Mouse (Mus musculus) CD4-positive, CD25-positive, alpha-beta regulatory T cell, adult 9 weeks (primary cell): ENCODE measurements around the gene Icmt. TPM values are rescaled to one million over a fixed set of nuclear protein-coding genes. Genes with fewer than 3 reads are reported as not detected.

ENCODE experiments used
- polyA plus RNA-seq: library from polyadenylated mRNA; unstranded; fragments of 100-300 nt; shearing (Covaris generic); gene quantifications from one replicate; pipeline ENCODE4 v1.2.1, GENCODE M21; 2017

Gene Icmt
- polyA plus RNA-seq = 3.9 TPM

DNA sequence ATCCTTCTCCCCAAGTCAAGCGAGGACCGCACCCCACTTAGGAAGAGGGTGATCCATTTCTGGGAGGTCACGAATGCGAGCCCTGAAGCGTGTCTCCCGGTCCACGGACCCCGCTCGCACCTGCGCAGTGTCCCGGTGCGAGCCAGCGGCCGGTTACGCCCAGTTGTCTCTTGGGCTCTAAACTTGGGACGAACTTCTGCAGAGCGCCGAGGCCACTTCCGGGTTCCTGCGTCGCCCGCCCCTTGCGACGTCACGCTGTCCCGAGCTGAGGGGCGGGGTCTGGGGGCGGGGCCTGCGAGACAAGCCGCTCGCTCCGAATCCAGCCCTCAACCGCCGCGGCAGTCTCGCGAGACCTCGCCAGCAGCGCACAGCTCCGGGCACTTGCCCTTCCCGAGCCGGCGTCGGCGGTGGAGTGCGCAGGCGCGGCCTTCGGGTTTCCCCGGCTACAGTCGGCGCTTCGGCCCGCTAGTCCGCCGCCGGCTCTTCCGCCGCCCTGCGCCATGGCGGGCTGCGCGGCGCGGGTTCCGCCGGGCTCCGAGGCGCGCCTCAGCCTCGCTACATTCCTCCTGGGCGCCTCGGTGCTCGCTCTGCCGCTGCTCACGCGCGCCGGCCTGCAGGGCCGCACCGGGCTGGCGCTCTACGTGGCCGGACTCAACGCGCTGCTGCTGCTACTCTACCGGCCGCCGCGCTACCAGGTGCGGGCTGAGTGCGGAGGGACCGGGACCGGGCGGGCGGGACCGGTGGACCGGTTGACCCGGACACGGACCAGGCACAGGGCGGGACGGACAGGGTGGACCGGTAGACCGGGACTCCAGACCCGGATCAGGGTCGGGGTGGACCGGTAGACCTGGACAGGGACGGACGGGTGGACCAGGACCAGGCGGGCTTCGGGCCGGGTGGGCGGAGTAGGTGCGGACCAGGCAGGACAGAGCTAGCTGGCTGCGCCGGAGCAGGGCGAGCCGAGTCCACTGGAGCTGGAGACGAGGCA, at the start of gene Icmt:
Gene Icmt, plus strand, starts transcription at position 354 of the 988 bp plus-strand sequence.

DNA sequence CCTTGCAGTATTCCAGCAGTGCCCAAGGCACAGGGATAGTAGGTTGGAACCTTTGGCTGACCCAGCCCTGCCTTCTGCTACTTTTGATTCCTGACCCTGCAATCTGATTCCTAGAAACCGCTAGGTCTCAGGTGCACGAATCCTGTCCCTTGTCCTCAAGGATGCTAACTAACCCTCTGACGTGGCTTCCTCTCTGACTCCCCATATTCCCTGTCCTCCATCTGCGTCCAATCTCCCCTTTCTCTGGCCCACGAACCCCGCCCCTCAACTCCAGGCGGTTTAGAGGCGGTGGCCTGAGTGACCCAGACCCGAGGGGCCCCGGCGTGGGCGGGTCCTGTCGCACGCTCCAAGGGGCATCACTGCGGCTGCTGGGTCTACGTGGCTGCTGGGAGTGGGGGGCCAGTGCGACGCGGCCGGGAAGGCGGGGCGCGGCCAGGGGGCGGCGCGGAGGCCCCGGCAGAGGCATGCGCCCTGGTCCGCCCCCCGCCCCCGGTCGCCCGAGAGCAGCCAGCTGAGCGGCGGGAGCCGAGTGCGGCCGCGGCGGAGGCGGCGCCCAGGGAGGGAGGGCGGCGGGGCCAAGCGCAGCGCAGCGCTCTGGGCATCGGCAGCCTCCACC, 23.3 kb upstream of the Icmt start, which contains the start of gene Gpr153:
Gene Gpr153, plus strand, starts transcription at position 612 of the 616 bp plus-strand sequence.

DNA sequence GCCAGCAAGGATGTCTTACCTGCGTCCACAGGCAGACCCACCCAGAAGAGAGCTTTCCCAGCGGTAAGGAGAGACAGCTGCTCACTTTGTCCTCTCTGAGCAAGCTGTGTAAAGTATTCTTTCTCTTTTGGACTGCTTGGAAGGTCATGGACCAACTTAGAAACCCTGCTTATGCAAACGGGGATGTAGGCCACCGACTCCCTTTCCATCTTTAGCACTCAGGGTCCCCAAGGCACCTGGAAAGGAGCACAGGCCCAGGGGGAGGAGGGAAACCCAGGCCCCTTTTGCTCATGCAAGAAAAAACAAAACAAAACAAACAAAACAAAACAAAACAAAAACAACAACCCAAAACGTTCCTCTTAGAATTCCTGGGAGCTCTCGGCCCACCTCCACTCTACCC, 5.5 kb upstream of the Icmt start, which contains the start of gene Hes3:
Gene Hes3, minus strand, starts transcription at position 101 of the 400 bp plus-strand sequence.

DNA sequence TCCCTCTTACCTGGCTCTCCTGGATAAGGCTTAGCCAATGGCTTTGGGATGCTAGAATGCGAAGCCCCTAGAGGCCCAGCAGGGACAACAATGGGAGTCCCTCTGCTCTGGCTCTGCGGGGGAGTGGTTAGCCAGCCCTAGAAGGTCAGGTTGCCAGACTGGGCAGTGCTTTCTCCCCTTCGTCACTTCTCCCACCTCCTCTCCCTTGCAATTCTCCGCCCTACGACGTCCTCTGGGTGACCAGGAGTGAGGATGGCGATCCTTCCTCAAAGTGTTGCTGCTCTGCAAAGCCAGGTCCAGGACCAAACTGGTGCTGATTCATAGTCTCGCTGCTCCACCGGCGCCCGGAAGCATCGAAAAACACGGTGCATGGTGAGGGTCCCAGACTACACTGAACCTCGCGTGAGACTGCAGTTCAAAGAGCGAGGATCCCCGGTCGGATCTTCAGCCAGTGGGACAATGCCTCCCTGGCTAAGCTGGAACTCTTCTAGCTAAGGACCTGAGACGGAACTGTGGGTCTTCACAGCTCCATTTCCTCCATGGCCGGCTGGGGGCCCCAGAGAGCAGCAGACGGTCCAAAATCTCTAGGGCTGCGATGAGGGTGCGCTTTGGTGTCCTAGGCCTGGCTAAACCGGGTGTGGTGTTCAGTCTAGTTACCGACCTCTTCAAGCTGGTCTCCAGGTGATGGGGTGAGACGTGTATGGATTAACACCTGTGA, 21.6 kb downstream of the Icmt start, which contains the start of gene Rnf207:
Gene Rnf207, minus strand, starts transcription at position 477 of the 718 bp plus-strand sequence.

DNA sequence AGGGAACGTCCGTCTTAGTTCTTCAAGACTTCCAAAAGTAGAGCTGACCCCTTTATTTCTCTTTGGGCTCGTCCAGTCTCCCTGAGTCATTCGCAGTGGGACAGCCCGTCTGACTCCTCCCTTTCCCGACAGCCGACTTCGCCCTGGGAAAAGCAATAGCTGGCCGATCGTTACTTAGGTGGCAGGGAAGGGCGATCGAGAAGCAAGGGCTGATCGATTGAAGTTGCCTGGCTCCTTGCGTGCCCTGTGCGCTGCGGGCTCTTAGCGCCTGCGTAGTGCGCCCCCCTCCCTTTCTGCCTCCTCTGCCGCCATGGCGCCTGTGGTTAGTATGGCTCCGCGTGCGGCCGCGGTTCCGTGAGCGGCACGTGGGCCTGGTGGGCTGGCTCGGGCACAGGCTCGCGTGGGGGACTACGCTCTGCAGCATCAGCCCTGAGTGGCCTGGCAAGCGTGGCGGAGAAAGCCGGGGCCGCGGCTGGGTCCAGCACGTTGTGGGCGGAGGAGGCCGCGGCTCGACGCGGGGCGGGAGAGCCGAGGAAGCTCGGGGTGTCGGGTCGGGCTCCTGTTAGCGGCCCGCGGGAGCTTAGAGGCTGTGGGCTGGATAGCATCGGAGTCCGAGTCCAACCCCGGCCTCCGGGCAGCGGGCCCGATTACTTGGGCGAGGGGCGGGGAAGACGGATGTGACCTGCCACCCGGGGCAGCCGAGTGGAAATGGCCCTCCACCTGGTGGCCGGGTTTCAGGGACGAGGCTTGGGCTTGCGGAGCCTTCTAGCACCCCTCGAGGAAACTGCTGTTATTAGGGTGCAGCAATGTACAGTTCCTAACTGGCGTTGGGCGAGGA, 28.8 kb downstream of the Icmt start, which contains the start of gene Rpl22:
Gene Rpl22, plus strand, starts transcription at position 169 of the 838 bp plus-strand sequence.

DNA sequence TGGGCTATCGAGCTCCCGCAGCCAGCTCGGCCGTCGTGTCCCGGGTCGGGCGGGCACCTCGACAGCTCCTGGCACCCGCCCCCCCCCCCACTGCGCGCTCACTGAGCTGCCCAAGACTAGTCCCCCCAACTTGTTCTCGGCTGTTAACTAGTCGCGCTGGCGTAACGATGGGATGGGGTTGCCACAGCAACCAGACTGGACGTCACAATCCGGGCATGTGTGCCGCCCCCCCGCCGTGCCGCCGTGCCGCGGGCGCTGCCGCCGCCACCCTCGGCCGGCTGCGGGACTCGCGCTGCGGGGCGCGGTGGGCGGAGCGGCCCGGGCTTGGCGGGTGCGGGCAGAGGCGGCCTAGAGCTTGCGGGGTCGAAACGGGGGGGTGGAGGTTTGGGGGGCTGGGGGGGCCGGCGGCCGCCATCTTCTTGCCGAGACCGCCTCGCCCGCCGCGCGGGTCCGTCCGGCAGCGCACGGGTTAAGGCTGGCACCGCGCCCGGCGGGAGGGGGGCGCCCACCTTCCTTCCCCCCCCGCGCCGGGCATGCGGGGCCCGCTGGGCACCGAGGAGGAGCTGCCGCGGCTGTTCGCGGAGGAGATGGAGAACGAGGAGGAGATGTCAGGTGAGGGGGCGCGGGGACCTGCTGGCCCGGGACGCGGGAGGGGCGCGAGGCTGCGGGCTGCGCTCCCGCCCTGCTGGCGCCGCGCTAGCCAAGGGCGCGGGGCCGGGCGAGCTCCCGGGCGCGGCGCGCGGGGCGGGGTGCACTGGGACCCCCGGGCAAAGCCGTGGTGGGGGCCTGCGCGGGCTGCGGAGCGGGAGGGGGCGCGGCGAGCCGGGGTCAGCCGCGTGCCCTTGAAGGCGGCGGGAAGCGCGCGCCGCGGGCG, 41.6 kb downstream of the Icmt start, which contains the start of gene Chd5:
Gene Chd5, plus strand, starts transcription at position 233 of the 874 bp plus-strand sequence.

Other genes with a start within 250 kb of the Icmt start
- 4.3 TPM for gene Plekhg5, start 224.7 kb upstream of the Icmt start, polyA plus RNA-seq
- gene Tnfrsf25, start 181.3 kb upstream of the Icmt start, polyA plus RNA-seq = 221 TPM
- 14.8 TPM for gene Espn, start 144.9 kb upstream of the Icmt start, polyA plus RNA-seq
- gene Hes2, start 138.4 kb upstream of the Icmt start, polyA plus RNA-seq = not detected
- 84.5 TPM for gene Acot7, start 119.1 kb upstream of the Icmt start, polyA plus RNA-seq
- gene Gpr153, start 23.0 kb upstream of the Icmt start, polyA plus RNA-seq = not detected
- gene Hes3, start 5.6 kb upstream of the Icmt start, polyA plus RNA-seq = not detected
- 0.25 TPM for gene Rnf207, start 21.8 kb downstream of the Icmt start, polyA plus RNA-seq
- 633 TPM for gene Rpl22, start 28.5 kb downstream of the Icmt start, polyA plus RNA-seq
- gene Chd5, start 41.4 kb downstream of the Icmt start, polyA plus RNA-seq = 0.04 TPM
- 0.88 TPM for gene Nphp4, start 179.5 kb downstream of the Icmt start, polyA plus RNA-seq
- gene Kcnab2, start 180.6 kb downstream of the Icmt start, polyA plus RNA-seq = 146 TPM